Mouse (Mus musculus): Measurements from ENCODE around the gene Olfr146. TPM values are rescaled to one million over a fixed set of nuclear protein-coding genes. Genes with fewer than 3 reads are reported as not detected.

Olfr146 gene
- total RNA-seq (2021), result not detected
- long read RNA-seq, experiment 1, result 0 reads
- long read RNA-seq, experiment 2, result 0 reads

DNA sequence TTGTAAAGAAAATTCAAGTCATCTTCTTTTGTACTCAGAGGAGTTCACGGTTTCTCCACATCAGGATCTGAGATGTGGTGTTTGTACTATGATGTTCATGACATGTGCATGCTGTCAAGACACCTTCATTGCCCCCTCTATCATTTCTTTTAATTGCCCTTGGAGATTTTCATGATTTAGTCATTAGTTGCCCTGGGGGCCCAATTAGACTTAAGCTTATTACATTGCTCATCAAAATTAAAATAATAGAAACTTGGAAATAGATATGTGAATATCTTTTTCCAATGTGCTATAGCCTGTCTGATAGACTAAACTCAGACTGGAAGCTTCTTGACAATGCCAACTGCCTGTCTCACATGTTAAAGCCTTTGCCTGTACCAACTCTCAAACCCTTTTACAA, at the start of gene Olfr146:
Gene Olfr146 (minus strand): TSS at position 101 of the 400 bp plus-strand sequence.
- no peak within 1 kb of the TSS for H3K27ac ChIP-seq
- no peak within 1 kb of the TSS for H3K4me3 ChIP-seq
- no peak for DNase-seq (ENCODE audit: extremely low spot score in 1 of 2, low spot score in 2 of 2)
- no peak for TF ChIP-seq CTCF (IDR thresholded peaks at IDR 0.05)
- intact Hi-C loops (cut with DNase I), result no loop called here

DNA sequence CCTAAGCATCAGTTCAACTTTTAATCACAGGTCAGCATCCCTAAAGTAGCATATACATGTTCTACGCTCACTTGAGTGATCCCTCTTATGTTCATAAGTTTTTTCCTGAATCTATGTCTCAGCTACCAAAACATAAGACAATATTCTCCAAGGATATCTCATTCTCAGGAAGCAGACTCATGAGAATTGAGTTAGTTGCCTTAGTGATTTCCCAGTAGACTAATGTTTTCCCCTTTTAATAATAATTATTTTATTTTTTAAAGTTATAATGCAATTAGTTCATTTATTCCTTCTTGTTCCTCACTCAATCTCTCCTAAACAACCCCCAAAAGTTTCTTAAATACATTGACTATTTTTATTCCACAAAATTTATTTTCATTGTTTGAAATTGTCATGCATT, 41.7 kb upstream of the Olfr146 start, which contains the start of gene Olfr937:
Gene Olfr937 (minus strand): TSS at position 101 of the 400 bp plus-strand sequence.
- Histone ChIP-seq H3K27ac (no peak within 1 kb of the TSS), H3K4me3 (no peak within 1 kb of the TSS)
- DNase-seq (ENCODE audit: extremely low spot score in 1 of 2, low spot score in 2 of 2), result no peak
- TF ChIP-seq CTCF (IDR thresholded peaks at IDR 0.05), result no peak
- intact Hi-C loops (cut with DNase I), result no loop called here

DNA sequence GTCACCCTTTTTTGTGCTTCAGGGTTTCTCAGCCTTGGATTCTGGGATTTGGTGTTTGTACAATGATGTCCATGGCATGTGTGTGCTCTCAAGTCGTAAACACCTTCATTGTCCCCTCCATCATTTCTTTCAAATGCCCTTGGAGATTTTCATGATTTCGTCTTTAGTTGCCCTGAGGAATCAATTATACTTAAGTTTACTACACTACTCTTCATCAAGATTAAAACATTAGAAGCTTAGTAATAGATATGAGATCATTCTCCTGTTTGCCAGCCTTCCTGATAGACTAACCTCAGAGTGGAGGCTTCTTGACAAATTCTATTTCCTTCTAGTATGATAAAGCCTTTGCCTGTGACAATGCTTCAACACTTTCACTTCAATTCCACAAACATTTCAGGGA, 23.6 kb downstream of the Olfr146 start, which contains the start of gene Olfr935:
Gene Olfr935 (minus strand): TSS at position 101 of the 400 bp plus-strand sequence.
- no peak for TF ChIP-seq CTCF (IDR thresholded peaks at IDR 0.05)
- intact Hi-C loops (cut with DNase I), result no loop called here
- DNase-seq (ENCODE audit: extremely low spot score in 1 of 2, low spot score in 2 of 2), result no peak
- Histone ChIP-seq H3K27ac (no peak within 1 kb of the TSS), H3K4me3 (no peak within 1 kb of the TSS)

DNA sequence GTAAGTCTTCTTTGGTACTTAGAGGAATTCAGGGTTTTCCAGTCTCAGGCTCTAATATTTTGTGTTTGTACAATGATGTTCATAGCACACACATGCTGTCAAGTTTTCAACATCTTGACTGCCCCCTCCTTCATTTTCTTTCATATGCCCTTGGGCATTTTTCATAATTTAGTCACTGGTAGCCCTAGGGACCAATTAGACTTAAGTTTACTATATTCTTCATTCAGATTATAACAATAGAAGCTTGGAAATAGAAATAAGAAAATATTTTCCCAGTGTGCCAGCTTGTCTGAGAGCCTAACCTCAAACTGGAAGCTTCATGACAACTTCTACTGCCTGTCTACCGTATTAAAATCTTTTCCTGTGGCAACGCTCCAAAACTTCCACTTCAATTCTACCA, 35.0 kb downstream of the Olfr146 start, which contains the start of gene Olfr934:
Gene Olfr934 (minus strand): TSS at position 101 of the 400 bp plus-strand sequence.
- no peak for DNase-seq (ENCODE audit: extremely low spot score in 1 of 2, low spot score in 2 of 2)
- intact Hi-C loops (cut with DNase I), result no loop called here
- no peak within 1 kb of the TSS for H3K4me3 ChIP-seq
- no peak for TF ChIP-seq CTCF (IDR thresholded peaks at IDR 0.05)
- H3K27ac ChIP-seq, result no peak within 1 kb of the TSS

DNA sequence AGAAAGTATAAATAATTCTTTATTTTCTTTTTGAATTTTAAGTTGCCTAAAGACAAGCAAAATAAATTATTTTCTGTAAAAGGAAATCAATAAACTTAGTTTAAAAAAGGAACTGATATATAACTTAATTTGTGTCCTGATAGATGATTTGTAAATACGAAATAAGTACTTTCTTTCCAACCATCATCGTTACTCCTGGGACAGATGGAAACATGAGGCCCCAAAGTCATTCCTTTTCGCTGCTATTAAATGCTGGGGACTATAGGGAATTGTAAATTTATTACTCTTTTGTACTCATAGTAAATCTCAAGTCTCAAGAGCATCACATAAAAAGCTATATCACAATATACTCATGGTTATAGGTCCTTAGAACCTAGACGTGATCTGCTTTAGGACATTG, 51.2 kb downstream of the Olfr146 start, which contains the start of gene Olfr933:
Gene Olfr933 (plus strand): TSS at position 301 of the 400 bp plus-strand sequence.
- intact Hi-C loops (cut with DNase I), result no loop called here
- TF ChIP-seq CTCF (IDR thresholded peaks at IDR 0.05), result no peak
- DNase-seq (ENCODE audit: extremely low spot score in 1 of 2, low spot score in 2 of 2), result no peak
- Histone ChIP-seq H3K4me3 (no peak within 1 kb of the TSS), H3K27ac (no peak within 1 kb of the TSS)

Small RNA genes lying within 50 kb of the gene (microRNA-seq; reads per million reads assigned to microRNA genes)
- gene Gm25529, result 0 reads per million in 2 experiments

Other genes with a start within 250 kb of the Olfr146 start
- not detected for gene Olfr922, start 208.8 kb downstream of the Olfr146 start, total RNA-seq (2021)
- gene Olfr923, start 196.8 kb downstream of the Olfr146 start, total RNA-seq (2021), result not detected
- not detected for gene Olfr924, start 178.9 kb downstream of the Olfr146 start, total RNA-seq (2021)
- gene Olfr26, start 168.3 kb downstream of the Olfr146 start, total RNA-seq (2021), result not detected
- gene Olfr926, start 146.3 kb downstream of the Olfr146 start, total RNA-seq (2021), result not detected
- not detected for gene Olfr930, start 93.6 kb downstream of the Olfr146 start, total RNA-seq (2021)
- not detected for gene Olfr933, start 51.1 kb downstream of the Olfr146 start, total RNA-seq (2021)
- not detected for gene Olfr934, start 35.1 kb downstream of the Olfr146 start, total RNA-seq (2021)
- gene Olfr935, start 23.7 kb downstream of the Olfr146 start, total RNA-seq (2021), result not detected
- not detected for gene Olfr937, start 41.6 kb upstream of the Olfr146 start, total RNA-seq (2021)
- gene Olfr938, start 55.5 kb upstream of the Olfr146 start, total RNA-seq (2021), result not detected
- gene Olfr27, start 104.8 kb upstream of the Olfr146 start, total RNA-seq (2021), result not detected
- not detected for gene Olfr943, start 142.9 kb upstream of the Olfr146 start, total RNA-seq (2021)
- gene Olfr944, start 178.5 kb upstream of the Olfr146 start, total RNA-seq (2021), result not detected
- not detected for gene Olfr1537, start 226.6 kb upstream of the Olfr146 start, total RNA-seq (2021)